23 mouse cellular contexts compared by ENCODE assay signal in the genomic region with DNA sequence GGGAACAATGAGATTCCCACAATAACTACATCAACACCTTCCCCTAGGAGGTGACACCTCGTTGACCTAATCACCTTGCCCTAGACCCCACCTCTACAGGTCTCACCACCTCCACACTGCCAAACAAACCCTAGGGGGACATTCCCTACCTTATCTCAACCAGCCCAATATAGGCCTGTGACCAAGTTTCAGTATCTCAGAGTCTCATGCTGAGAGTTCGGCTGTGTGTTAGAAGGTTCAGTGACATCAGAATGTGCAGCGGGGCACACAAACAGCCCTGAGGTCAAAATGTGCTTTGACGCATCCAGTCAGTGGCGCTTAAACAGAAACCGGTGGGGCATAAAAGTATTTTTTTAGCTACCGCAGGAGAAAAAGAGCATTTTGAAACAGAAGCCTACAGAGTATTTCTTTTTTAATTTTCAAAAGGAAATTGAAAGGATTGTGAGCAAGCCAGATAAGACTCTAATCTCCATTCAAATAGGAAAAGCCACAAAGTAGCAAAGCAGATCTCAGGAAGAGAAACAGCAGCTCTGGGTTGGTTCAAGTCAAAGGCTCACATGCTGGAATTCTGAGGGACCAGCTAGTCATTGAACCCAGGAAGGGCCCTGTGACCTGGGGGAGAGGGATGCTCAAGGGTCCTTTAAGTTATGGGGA. TPM values are rescaled to one million over a fixed set of nuclear protein-coding genes. Genes with fewer than 3 reads are reported as not detected.
DNase-seq lines count a peak whose midpoint lies in the region; ATAC-seq and TF ChIP-seq lines count a peak whose summit lies in the region.
"Had no signal": no experiment of that assay in that cellular context is flagged by ENCODE, and none has a peak within 500 bp of the region (broad histone marks: within the 10 kb centered on the region; RNA-seq: fewer than 3 reads in every experiment).

No protein-coding gene starts in this region.

- no peaks in the 10 kb centered on the region for H3K36me3 ChIP-seq in kidney, embryonic 15.5 days
- H3K36me3 ChIP-seq in kidney, embryonic 16.5 days (ENCODE audit: insufficient read depth, low read length): no peaks in the 10 kb centered on the region
- H3K36me3 ChIP-seq in MEL (ENCODE audit: control insufficient read depth in 1 of 2, insufficient read depth in 2 of 2, low read length in 2 of 2): peaks cover 0 to 5% of the 10 kb centered on the region in 2 experiments; a peak in 2 of 4 replicates
- H3K36me3 ChIP-seq: heart, embryonic 12.5 days had no signal

- no peaks in the 10 kb centered on the region for H3K79me2 ChIP-seq in MEL (ENCODE audit: control insufficient read depth, insufficient read depth, low read length, poor library complexity)

- 0 out of 2 replicates have a peak overlapping the region, but pooled peaks have one; percentile 18 for H3K27ac ChIP-seq in kidney, embryonic 15.5 days
- H3K27ac ChIP-seq in kidney, embryonic 16.5 days (ENCODE audit: low read length): no peak overlapping the region
- H3K27ac ChIP-seq in MEL (ENCODE audit: control insufficient read depth, low read depth, low read length): peak overlapping the region; percentile 18; the same call in 1 of the 2 replicates
- H3K27ac ChIP-seq: gastrocnemius, adult 2 months; hindbrain, postnatal 0 days; kidney, postnatal 0 days; limb, embryonic 12.5 days; neural tube, embryonic 12.5 days had no signal

- no peaks in the 10 kb centered on the region for H3K27me3 ChIP-seq in kidney, embryonic 15.5 days
- H3K27me3 ChIP-seq in kidney, embryonic 16.5 days (ENCODE audit: insufficient read depth, low read length): no peaks in the 10 kb centered on the region
- H3K27me3 ChIP-seq in MEL (ENCODE audit: control insufficient read depth in 1 of 2, insufficient read depth in 2 of 2, low read length in 2 of 2): no peaks in the 10 kb centered on the region
- H3K27me3 ChIP-seq: heart, embryonic 12.5 days; limb, embryonic 12.5 days; neural tube, embryonic 12.5 days; Patski had no signal

- WGBS in kidney, embryonic 15.5 days: 55% methylated on average over 7 of the region's 7 CpGs
- WGBS in kidney, embryonic 16.5 days: 58% methylated on average over 7 of the region's 7 CpGs

- no peak for TF ChIP-seq POLR2A in MEL (IDR thresholded peaks at IDR 0.05; ENCODE audit: control insufficient read depth in 1 of 2, insufficient read depth in 1 of 2, low read depth in 1 of 2, low read length in 2 of 2, poor library complexity in 1 of 2)

- no peak overlapping the region for H3K9ac ChIP-seq in kidney, embryonic 15.5 days
- H3K9ac ChIP-seq in kidney, embryonic 16.5 days (replicated peaks; ENCODE audit: low read length): no peak overlapping the region
- no peak overlapping the region for H3K9ac ChIP-seq in MEL (ENCODE audit: control insufficient read depth, low read depth, low read length, poor library complexity, severe bottlenecking)
- H3K9ac ChIP-seq: heart, embryonic 12.5 days; limb, embryonic 12.5 days; neural tube, embryonic 12.5 days had no signal

- no peak overlapping the region for H3K4me2 ChIP-seq in kidney, embryonic 15.5 days
- H3K4me2 ChIP-seq in kidney, embryonic 16.5 days (replicated peaks; ENCODE audit: low read depth, low read length): no peak overlapping the region
- H3K4me2 ChIP-seq: heart, embryonic 12.5 days; limb, embryonic 12.5 days; midbrain, embryonic 11.5 days; neural tube, embryonic 12.5 days had no signal

- no peak overlapping the region for H3K4me3 ChIP-seq in kidney, embryonic 15.5 days (replicated peaks)
- H3K4me3 ChIP-seq in kidney, embryonic 16.5 days (ENCODE audit: low read length): no peak overlapping the region
- peak overlapping the region; percentile 10 to 29; a peak in 3 of 4 replicates for H3K4me3 ChIP-seq in MEL (ENCODE audit: control insufficient read depth in 1 of 2, insufficient read depth in 1 of 2, low read depth in 2 of 2, low read length in 2 of 2)
- H3K4me3 ChIP-seq: gastrocnemius, adult 2 months; heart, embryonic 12.5 days; limb, embryonic 12.5 days; neural tube, embryonic 12.5 days had no signal

- H3K4me1 ChIP-seq in kidney, embryonic 15.5 days: 0 out of 2 replicates have a peak, but pooled peaks cover 2% of the 10 kb centered on the region
- no peaks in the 10 kb centered on the region for H3K4me1 ChIP-seq in kidney, embryonic 16.5 days (ENCODE audit: insufficient read depth, low read length)
- H3K4me1 ChIP-seq in MEL (ENCODE audit: control insufficient read depth in 1 of 2, insufficient read depth in 2 of 2, low read length in 2 of 2): peaks cover 0 to 17% of the 10 kb centered on the region in 2 experiments; a peak in 3 of 4 replicates
- H3K4me1 ChIP-seq: limb, embryonic 12.5 days; neural tube, embryonic 12.5 days had no signal

- DNase-seq in 416B (ENCODE audit: low read depth) (peak; percentile 62), MEL (ENCODE audit: low read depth, low spot score) (peak; percentile 56)
- DNase-seq in left cerebral cortex, postnatal 25 days (ENCODE audit: low spot score in 2 of 2): no peak
- no peak for DNase-seq in urinary bladder, postnatal 14 days (ENCODE audit: low spot score)
- DNase-seq: adrenal gland, postnatal 10 days; cerebellum, postnatal 14 days; gastrocnemius, adult 2 months; heart, postnatal 4 days; lung, adult 2 months; thymus, postnatal 14 days had no signal

- intact Hi-C loops in left cerebral cortex, postnatal 25 days (cut with DNase I): no loop called here

- TF ChIP-seq CTCF in MEL (IDR thresholded peaks at IDR 0.05 in 2 of 3, conservative IDR thresholded peaks at IDR 0.05 in 1 of 3; ENCODE audit: control insufficient read depth in 1 of 3, insufficient read depth in 1 of 3, low read depth in 2 of 3, low read length in 3 of 3, poor library complexity in 1 of 3, severe bottlenecking in 1 of 3): no peak

- no peaks in the 10 kb centered on the region for H3K9me3 ChIP-seq in kidney, embryonic 15.5 days (replicated peaks)
- no peaks in the 10 kb centered on the region for H3K9me3 ChIP-seq in kidney, embryonic 16.5 days (ENCODE audit: low read length)
- H3K9me3 ChIP-seq in MEL (replicated peaks; ENCODE audit: insufficient read depth, low read length): no peaks in the 10 kb centered on the region
- H3K9me3 ChIP-seq: heart, embryonic 12.5 days; limb, embryonic 12.5 days; neural tube, embryonic 12.5 days had no signal

- no peak for ATAC-seq in kidney, embryonic 15.5 days (replicated peaks; ENCODE audit: low FRiP score)
- ATAC-seq in kidney, embryonic 16.5 days (ENCODE audit: low FRiP score, low TSS enrichment): no peak
- peak; percentile 76 for ATAC-seq in megakaryocyte progenitor cell, adult 5-6 weeks (replicated peaks; ENCODE audit: poor library complexity)
- ATAC-seq: activated CD4-positive, CD25-positive, alpha-beta regulatory T cell, adult 4 months; hindbrain, postnatal 0 days; intestine, postnatal 0 days; Patski had no signal

- TF ChIP-seq RAD21 in MEL (IDR thresholded peaks at IDR 0.05; ENCODE audit: low read depth, low read length): no peak

- TF ChIP-seq EP300 in MEL (IDR thresholded peaks at IDR 0.05; ENCODE audit: low read depth in 1 of 2, low read length in 2 of 2): peak; percentile 29 to 54; a peak in 3 of 4 replicates

TF ChIP-seq in MEL, 35 proteins besides CTCF, POLR2A, EP300 and RAD21:
- no peak for TF ChIP-seq ETS1 (IDR thresholded peaks at IDR 0.05; ENCODE audit: low read depth, low read length)
- 0 out of 2 replicates have a peak, but pooled peaks have one; percentile 39 for TF ChIP-seq UBTF (IDR thresholded peaks at IDR 0.05; ENCODE audit: borderline replicate concordance, insufficient read depth, low read depth, low read length)
- TF ChIP-seq RCOR1 (IDR thresholded peaks at IDR 0.05; ENCODE audit: low read depth, low read length): peak; percentile 77
- no peak for TF ChIP-seq MYB (IDR thresholded peaks at IDR 0.05; ENCODE audit: low read depth, low read length)
- TF ChIP-seq GATA1 (IDR thresholded peaks at IDR 0.05; ENCODE audit: low read depth, low read length): peak; percentile 85
- TF ChIP-seq BHLHE40 (IDR thresholded peaks at IDR 0.05; ENCODE audit: borderline replicate concordance, low read depth, low read length): no peak
- 0 out of 2 replicates have a peak, but pooled peaks have one; percentile 45 for TF ChIP-seq TCF12 (IDR thresholded peaks at IDR 0.05; ENCODE audit: low read depth, low read length)

RNA-seq across cellular contexts. Expression of gene B3gnt7, which starts 44.3 kb away (rescaled TPM):
- polyA plus RNA-seq in kidney, embryonic 15.5 days (2015; fragmentation: Nextera tagmentation; extraction: Ambion mirVana): 7.5 and 7.8 TPM in 2 replicates
- polyA plus RNA-seq in kidney, embryonic 16.5 days (2015; fragmentation: Nextera tagmentation; extraction: Ambion mirVana): 9.5 and 10.5 TPM in 2 replicates
- not detected in 2 replicates for total RNA-seq in MEL (2012; rRNA removed)
- polyA plus RNA-seq in MEL (2012; ENCODE audit: insufficient read depth in 1 of 2, insufficient read length in 2 of 2, low read depth in 1 of 2, low replicate concordance in 2 of 2, missing spikeins in 1 of 2): under 1 TPM in 1 of 2 experiments, not detected in 1; 0.40 TPM
- 0.90 and 1.1 TPM in 2 replicates for total RNA-seq in megakaryocyte progenitor cell, adult 5-6 weeks (2015)
- 0.47 and 0.83 TPM in 2 replicates for total RNA-seq in megakaryocyte progenitor cell, adult 5-6 weeks (2017)
- total RNA-seq in left cerebral cortex, postnatal 25 days (2021): 1 to 10 TPM; 1.2 to 1.4 TPM
- total RNA-seq: gastrocnemius, adult 2 months had no signal
- polyA plus RNA-seq: C2C12 had no signal

Comparison
In these comparisons a context has a peak if more than half of its experiments do, and no peak if none do; other contexts are left out.
1. H3K4me3 ChIP-seq: peak in MEL (2 of 2); none in kidney, embryonic 15.5 days (single experiment) and kidney, embryonic 16.5 days (single experiment).
2. DNase-seq: peak in 416B (single experiment) and MEL (single experiment); none in left cerebral cortex, postnatal 25 days (0 of 2) and urinary bladder, postnatal 14 days (single experiment).